Mouse (Mus musculus): Measurements from ENCODE around the gene AC124108.1. TPM values are rescaled to one million over a fixed set of nuclear protein-coding genes. Genes with fewer than 3 reads are reported as not detected.

Gene AC124108.1
- polyA plus RNA-seq, 1 experiment from 2014 or later = 4.4 TPM

DNA sequence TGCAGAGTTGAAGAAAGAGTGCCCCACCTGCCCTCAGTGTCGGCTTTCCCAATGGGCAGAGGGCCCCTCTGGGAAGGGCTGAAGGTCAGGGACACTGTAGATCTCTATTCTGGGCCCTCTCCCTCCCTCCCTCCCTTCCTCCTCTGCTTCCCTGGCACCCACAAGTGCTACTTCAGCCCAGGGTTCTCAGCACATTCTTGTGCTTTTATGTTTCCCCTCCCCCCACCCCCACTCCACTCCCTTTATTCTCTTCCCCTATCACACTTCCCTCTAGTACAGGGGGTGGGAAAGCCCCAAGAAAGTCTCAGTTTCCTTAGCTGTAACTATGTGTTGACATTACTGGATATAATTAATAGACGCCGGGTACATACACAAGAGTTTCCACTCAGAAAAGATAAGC lies 3.4 kb downstream of the AC124108.1 start:
- H3K27ac ChIP-seq (replicated peaks; ENCODE audit: low read depth, low read length) = peak overlapping the region; percentile 49; the same call in 1 of the 2 replicates
- H3K9ac ChIP-seq (replicated peaks; ENCODE audit: low read length) = peak overlapping the region; percentile 30; the same call in 1 of the 2 replicates
- H3K9me3 ChIP-seq (ENCODE audit: control insufficient read depth, low read length) = no peaks in the 10 kb centered on the region
- DNase-seq = no peak
- H3K4me1 ChIP-seq (ENCODE audit: control insufficient read depth, insufficient read depth, low read length) = peaks cover 75% of the 10 kb centered on the region
- peak overlapping the region; percentile 88 for H3K4me2 ChIP-seq (ENCODE audit: low read length)
- H3K36me3 ChIP-seq (ENCODE audit: control insufficient read depth, insufficient read depth, low read length) = 0 out of 2 replicates have a peak, but pooled peaks cover 9% of the 10 kb centered on the region
- no peaks in the 10 kb centered on the region for H3K27me3 ChIP-seq (ENCODE audit: control insufficient read depth, insufficient read depth, low read length)
- 46% methylated on average over 3 of the region's 3 CpGs for WGBS
- no peak for ATAC-seq (ENCODE audit: low FRiP score, low TSS enrichment)
- no peak overlapping the region; the same call in 1 of the 2 replicates for H3K4me3 ChIP-seq (replicated peaks; ENCODE audit: low read depth, low read length)

DNA sequence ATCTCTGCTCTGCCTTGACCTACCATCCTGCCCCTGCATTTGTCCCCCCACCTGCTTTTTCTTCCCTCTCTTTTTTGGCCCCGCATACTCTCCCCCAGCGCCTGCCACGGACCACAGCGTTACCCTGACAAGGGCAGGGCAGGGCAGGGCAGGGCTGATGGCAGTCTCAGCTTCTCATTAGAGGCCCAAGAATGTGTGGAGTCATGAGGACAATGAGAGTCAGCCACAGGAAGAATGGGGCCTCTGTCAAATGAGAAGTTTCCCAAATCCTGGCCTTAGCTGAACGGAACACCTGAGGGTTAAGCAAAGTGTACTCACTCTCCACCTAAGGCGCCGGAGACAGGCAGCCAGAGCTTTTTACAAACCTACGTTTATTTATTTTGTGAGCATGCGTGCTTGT lies 3.8 kb downstream of the AC124108.1 start:
- Histone ChIP-seq H3K9me3 (ENCODE audit: control insufficient read depth, low read length) (no peaks in the 10 kb centered on the region), H3K9ac (replicated peaks; ENCODE audit: low read length) (peak overlapping the region; percentile 30; the same call in 1 of the 2 replicates), H3K4me2 (ENCODE audit: low read length) (peak overlapping the region; percentile 88), H3K27me3 (ENCODE audit: control insufficient read depth, insufficient read depth, low read length) (no peaks in the 10 kb centered on the region), H3K36me3 (ENCODE audit: control insufficient read depth, insufficient read depth, low read length) (0 out of 2 replicates have a peak, but pooled peaks cover 9% of the 10 kb centered on the region), H3K4me3 (replicated peaks; ENCODE audit: low read depth, low read length) (no peak overlapping the region), H3K27ac (replicated peaks; ENCODE audit: low read depth, low read length) (peak overlapping the region; percentile 49), H3K4me1 (ENCODE audit: control insufficient read depth, insufficient read depth, low read length) (peaks cover 80% of the 10 kb centered on the region)
- no peak for DNase-seq
- no peak for ATAC-seq (ENCODE audit: low FRiP score, low TSS enrichment)
- 30% methylated on average over 9 of the region's 9 CpGs for WGBS

DNA sequence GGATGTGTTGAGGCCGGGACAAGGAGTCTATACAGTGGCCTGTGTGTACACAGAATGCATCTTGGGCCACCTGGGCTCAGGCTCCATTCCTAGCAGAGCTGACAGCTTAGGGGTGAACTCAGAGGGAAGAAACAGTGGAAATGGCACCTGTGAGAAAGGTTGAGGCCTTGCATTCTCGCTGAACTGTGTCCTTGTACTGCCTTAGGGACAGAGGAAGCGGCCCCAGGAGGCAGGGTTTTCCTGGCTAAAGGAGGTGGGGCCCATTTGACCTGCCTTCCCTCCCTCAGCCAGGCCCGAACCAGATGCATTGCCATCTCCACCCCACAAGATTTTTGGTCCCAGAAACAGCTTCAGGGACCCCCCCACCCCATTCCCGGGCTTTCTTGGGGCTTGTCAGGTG lies 4.4 kb downstream of the AC124108.1 start:
- 0 out of 2 replicates have a peak, but pooled peaks cover 9% of the 10 kb centered on the region for H3K36me3 ChIP-seq (ENCODE audit: control insufficient read depth, insufficient read depth, low read length)
- 30% methylated on average over 5 of the region's 5 CpGs for WGBS
- H3K9ac ChIP-seq (replicated peaks; ENCODE audit: low read length) = peak overlapping the region; percentile 30
- ATAC-seq (ENCODE audit: low FRiP score, low TSS enrichment) (no peak), DNase-seq (no peak)
- H3K9me3 ChIP-seq (ENCODE audit: control insufficient read depth, low read length) = no peaks in the 10 kb centered on the region
- H3K4me1 ChIP-seq (ENCODE audit: control insufficient read depth, insufficient read depth, low read length) = peaks cover 86% of the 10 kb centered on the region
- H3K4me2 ChIP-seq (ENCODE audit: low read length) = peak overlapping the region; percentile 88
- H3K27ac ChIP-seq (replicated peaks; ENCODE audit: low read depth, low read length) = peak overlapping the region; percentile 49
- H3K27me3 ChIP-seq (ENCODE audit: control insufficient read depth, insufficient read depth, low read length) = no peaks in the 10 kb centered on the region
- H3K4me3 ChIP-seq (replicated peaks; ENCODE audit: low read depth, low read length) = 0 out of 2 replicates have a peak overlapping the region, but pooled peaks have one; percentile 10

DNA sequence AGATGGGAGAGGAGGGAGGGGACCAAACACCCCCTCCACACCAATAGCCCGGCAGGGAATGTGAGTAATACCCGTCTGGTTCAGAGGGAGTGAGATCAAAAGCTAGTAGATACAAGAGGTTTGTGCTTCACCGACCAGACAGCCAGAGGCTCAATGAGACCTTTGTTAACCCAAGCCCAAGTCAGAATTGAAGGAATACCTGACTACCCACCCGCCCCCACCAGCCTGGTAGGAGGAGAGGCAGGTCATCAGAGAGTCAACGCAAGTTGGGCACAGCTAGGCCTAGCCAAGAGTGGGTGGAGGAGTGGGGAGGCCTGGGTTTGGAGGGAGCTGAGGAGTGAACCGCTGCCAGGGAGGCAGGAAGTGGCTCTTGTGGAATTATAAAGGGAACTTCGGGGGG lies 5.1 kb downstream of the AC124108.1 start:
- no peaks in the 10 kb centered on the region for H3K9me3 ChIP-seq (ENCODE audit: control insufficient read depth, low read length)
- H3K4me3 ChIP-seq (replicated peaks; ENCODE audit: low read depth, low read length) = 0 out of 2 replicates have a peak overlapping the region, but pooled peaks have one; percentile 10
- 7% methylated on average over 7 of the region's 7 CpGs for WGBS
- DNase-seq (peak; percentile 46), ATAC-seq (ENCODE audit: low FRiP score, low TSS enrichment) (no peak)
- peak overlapping the region; percentile 49 for H3K27ac ChIP-seq (replicated peaks; ENCODE audit: low read depth, low read length)
- H3K9ac ChIP-seq (replicated peaks; ENCODE audit: low read length) = peak overlapping the region; percentile 30; the same call in 1 of the 2 replicates
- H3K4me2 ChIP-seq (ENCODE audit: low read length) = peak overlapping the region; percentile 88
- no peaks in the 10 kb centered on the region for H3K27me3 ChIP-seq (ENCODE audit: control insufficient read depth, insufficient read depth, low read length)
- 0 out of 2 replicates have a peak, but pooled peaks cover 9% of the 10 kb centered on the region for H3K36me3 ChIP-seq (ENCODE audit: control insufficient read depth, insufficient read depth, low read length)
- H3K4me1 ChIP-seq (ENCODE audit: control insufficient read depth, insufficient read depth, low read length) = peaks cover 93% of the 10 kb centered on the region

DNA sequence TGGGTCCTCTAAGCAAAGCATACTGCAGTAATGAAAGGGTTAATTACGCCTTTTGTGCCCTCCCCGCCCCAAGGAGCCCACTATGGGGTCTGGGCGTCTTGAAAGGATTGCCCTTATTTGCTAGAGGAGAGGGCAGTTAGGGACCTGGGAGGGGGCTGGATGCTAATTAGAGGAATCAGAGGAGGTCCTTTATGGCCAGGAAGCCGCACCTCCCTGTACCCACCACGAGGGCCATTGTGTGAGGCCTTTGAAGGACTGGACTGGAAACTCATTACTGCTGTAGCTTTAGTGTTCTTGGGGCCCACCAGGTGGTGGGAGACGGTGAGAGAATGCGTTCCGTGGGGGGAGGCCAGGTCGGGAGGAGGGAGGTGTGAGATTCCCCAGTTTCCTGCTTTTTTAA lies 6.4 kb downstream of the AC124108.1 start:
- Histone ChIP-seq H3K4me2 (ENCODE audit: low read length) (peak overlapping the region; percentile 88), H3K4me3 (replicated peaks; ENCODE audit: low read depth, low read length) (no peak overlapping the region), H3K36me3 (ENCODE audit: control insufficient read depth, insufficient read depth, low read length) (0 out of 2 replicates have a peak, but pooled peaks cover 9% of the 10 kb centered on the region), H3K27me3 (ENCODE audit: control insufficient read depth, insufficient read depth, low read length) (no peaks in the 10 kb centered on the region), H3K4me1 (ENCODE audit: control insufficient read depth, insufficient read depth, low read length) (peaks cover 100% of the 10 kb centered on the region), H3K9me3 (ENCODE audit: control insufficient read depth, low read length) (no peaks in the 10 kb centered on the region), H3K9ac (replicated peaks; ENCODE audit: low read length) (0 out of 2 replicates have a peak overlapping the region, but pooled peaks have one; percentile 6), H3K27ac (replicated peaks; ENCODE audit: low read depth, low read length) (peak overlapping the region; percentile 86)
- ATAC-seq (ENCODE audit: low FRiP score, low TSS enrichment) (no peak), DNase-seq (peak; percentile 60)
- under 1% methylated on average over 9 of the region's 9 CpGs for WGBS

DNA sequence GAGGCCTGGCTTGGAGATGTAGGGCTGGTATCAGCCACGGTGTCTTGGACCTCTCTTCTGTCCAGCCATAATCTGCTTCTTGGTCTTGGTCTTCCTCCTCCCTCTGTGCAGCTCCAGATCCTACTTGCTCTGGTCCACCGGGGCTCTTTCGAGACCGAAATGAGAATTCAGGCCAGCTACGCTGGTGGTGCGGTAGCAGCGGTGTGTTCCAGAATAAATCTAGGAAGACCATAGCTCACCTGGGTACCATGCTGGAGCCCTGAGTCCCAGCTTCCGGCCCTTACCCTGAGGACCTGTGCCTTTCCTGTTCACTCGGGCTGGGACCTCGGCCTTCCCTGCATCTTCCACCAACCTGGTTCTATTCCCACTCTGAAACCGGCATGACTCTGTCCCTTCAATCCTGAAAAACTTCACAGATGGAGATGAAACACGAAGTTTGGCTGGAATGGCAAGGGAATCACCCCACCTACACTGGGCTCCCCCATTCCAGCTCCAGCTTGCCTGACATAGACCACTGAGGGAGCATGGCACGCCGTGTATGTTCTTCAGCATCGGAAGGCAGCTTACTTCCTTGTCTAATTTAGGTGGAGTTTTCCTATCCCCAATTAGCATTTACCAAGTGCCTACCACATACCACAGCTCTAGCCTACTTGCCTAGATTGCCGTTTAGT lies 7.3 kb downstream of the AC124108.1 start:
- H3K4me2 ChIP-seq (ENCODE audit: low read length) = peak overlapping the region; percentile 88
- DNase-seq (no peak), ATAC-seq (ENCODE audit: low FRiP score, low TSS enrichment) (no peak)
- H3K4me3 ChIP-seq (replicated peaks; ENCODE audit: low read depth, low read length) = no peak overlapping the region
- 79% methylated on average over 16 of the region's 16 CpGs for WGBS
- 0 out of 2 replicates have a peak, but pooled peaks cover 9% of the 10 kb centered on the region for H3K36me3 ChIP-seq (ENCODE audit: control insufficient read depth, insufficient read depth, low read length)
- H3K9me3 ChIP-seq (ENCODE audit: control insufficient read depth, low read length) = no peaks in the 10 kb centered on the region
- peaks cover 96% of the 10 kb centered on the region for H3K4me1 ChIP-seq (ENCODE audit: control insufficient read depth, insufficient read depth, low read length)
- peak overlapping the region; percentile 86 for H3K27ac ChIP-seq (replicated peaks; ENCODE audit: low read depth, low read length)
- no peak overlapping the region for H3K9ac ChIP-seq (replicated peaks; ENCODE audit: low read length)
- no peaks in the 10 kb centered on the region for H3K27me3 ChIP-seq (ENCODE audit: control insufficient read depth, insufficient read depth, low read length)

DNA sequence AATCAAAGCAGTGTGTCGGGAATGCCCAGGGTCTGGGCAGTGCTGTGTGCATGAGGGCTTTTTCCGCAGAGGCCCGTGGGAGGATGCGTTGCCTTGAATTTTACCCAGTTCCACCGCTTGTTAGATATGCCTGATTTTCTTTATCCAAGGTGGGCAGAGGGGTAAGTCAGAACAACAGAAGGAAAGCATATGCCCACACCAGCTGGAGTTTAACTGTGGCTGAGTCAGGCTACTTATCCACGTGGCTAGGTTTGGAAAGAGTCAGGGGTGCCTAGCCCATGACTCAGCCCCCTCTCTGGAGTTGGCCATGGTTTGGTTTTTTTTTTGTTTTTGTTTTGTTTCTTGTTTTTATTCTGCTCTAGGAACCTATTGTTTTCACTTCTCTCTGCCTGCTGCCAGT lies 8.0 kb downstream of the AC124108.1 start:
- no peak overlapping the region; the same call in 1 of the 2 replicates for H3K9ac ChIP-seq (replicated peaks; ENCODE audit: low read length)
- 0 out of 2 replicates have a peak, but pooled peaks cover 9% of the 10 kb centered on the region for H3K36me3 ChIP-seq (ENCODE audit: control insufficient read depth, insufficient read depth, low read length)
- ATAC-seq (ENCODE audit: low FRiP score, low TSS enrichment) = no peak
- H3K4me3 ChIP-seq (replicated peaks; ENCODE audit: low read depth, low read length) = no peak overlapping the region
- peak; percentile 15 for DNase-seq
- H3K4me2 ChIP-seq (ENCODE audit: low read length) = no peak overlapping the region
- H3K27ac ChIP-seq (replicated peaks; ENCODE audit: low read depth, low read length) = peak overlapping the region; percentile 86
- H3K9me3 ChIP-seq (ENCODE audit: control insufficient read depth, low read length) = no peaks in the 10 kb centered on the region
- H3K27me3 ChIP-seq (ENCODE audit: control insufficient read depth, insufficient read depth, low read length) = no peaks in the 10 kb centered on the region
- H3K4me1 ChIP-seq (ENCODE audit: control insufficient read depth, insufficient read depth, low read length) = peaks cover 89% of the 10 kb centered on the region
- 59% methylated on average over 6 of the region's 6 CpGs for WGBS

DNA sequence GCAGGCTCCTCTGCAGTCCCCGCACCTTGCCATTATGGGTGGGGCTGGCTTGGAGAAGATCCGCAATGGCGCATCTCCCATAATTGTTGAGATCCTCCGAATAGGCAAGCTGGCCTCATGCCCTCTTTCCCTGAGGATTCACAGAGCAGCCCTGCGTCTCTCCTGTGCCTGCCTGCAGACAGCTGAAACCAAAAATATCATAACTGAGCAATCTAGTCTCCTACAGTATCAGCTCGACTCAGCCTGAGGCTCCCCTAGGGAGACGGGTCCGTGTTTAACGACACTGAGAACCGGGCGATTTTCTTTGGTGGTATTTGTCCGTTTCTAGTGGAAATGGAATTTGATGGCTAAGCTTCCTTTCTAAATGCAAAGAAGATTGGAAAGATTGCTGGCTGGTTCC lies 8.7 kb downstream of the AC124108.1 start:
- WGBS = 3% methylated on average over 12 of the region's 12 CpGs
- no peaks in the 10 kb centered on the region for H3K9me3 ChIP-seq (ENCODE audit: control insufficient read depth, low read length)
- peak; percentile 70 for DNase-seq

More for the DNA sequence above, 8.7 kb downstream of the AC124108.1 start:
- Histone ChIP-seq H3K36me3 (ENCODE audit: control insufficient read depth, insufficient read depth, low read length) (0 out of 2 replicates have a peak, but pooled peaks cover 15% of the 10 kb centered on the region), H3K4me3 (replicated peaks; ENCODE audit: low read depth, low read length) (peak overlapping the region; percentile 11; the same call in 1 of the 2 replicates), H3K27ac (replicated peaks; ENCODE audit: low read depth, low read length) (peak overlapping the region; percentile 86), H3K4me2 (ENCODE audit: low read length) (peak overlapping the region; percentile 48), H3K4me1 (ENCODE audit: control insufficient read depth, insufficient read depth, low read length) (peaks cover 82% of the 10 kb centered on the region), H3K27me3 (ENCODE audit: control insufficient read depth, insufficient read depth, low read length) (no peaks in the 10 kb centered on the region), H3K9ac (replicated peaks; ENCODE audit: low read length) (peak overlapping the region; percentile 43)
- ATAC-seq (ENCODE audit: low FRiP score, low TSS enrichment) = no peak
